In genomic region chr11:69558756-69559155, GRCm38 (mm10) we compare ENCODE assay signal across 11 mouse cellular contexts. TPM values are rescaled to one million over a fixed set of nuclear protein-coding genes. Genes with fewer than 3 reads are reported as not detected.
A peak's percentile ranks its signal among the peaks of the same experiment; 100 is the strongest.
DNase-seq lines count a peak whose midpoint lies in the region; ATAC-seq lines count a peak whose summit lies in the region.
"Had no signal": no experiment of that assay in that cellular context is flagged by ENCODE, and none has a peak within 500 bp of the region (broad histone marks: within the 10 kb centered on the region; RNA-seq: fewer than 3 reads in every experiment).

No protein-coding gene starts in this region.

- H3K9me3 ChIP-seq in kidney, embryonic 14.5 days (ENCODE audit: control insufficient read depth, low read length) = no peaks in the 10 kb centered on the region
- H3K9me3 ChIP-seq in heart, embryonic 15.5 days (replicated peaks) = no peaks in the 10 kb centered on the region
- H3K9me3 ChIP-seq in neural tube, embryonic 14.5 days (ENCODE audit: control insufficient read depth, low read length) = no peaks in the 10 kb centered on the region
- H3K9me3 ChIP-seq: liver, embryonic 15.5 days had no signal

- H3K27ac ChIP-seq in kidney, embryonic 14.5 days (ENCODE audit: low read depth, low read length) = no peak overlapping the region
- H3K27ac ChIP-seq in heart, embryonic 15.5 days = peak overlapping the region; percentile 97
- H3K27ac ChIP-seq in neural tube, embryonic 14.5 days (ENCODE audit: low read depth, low read length) = no peak overlapping the region
- H3K27ac ChIP-seq: liver, embryonic 15.5 days had no signal

- peak overlapping the region; percentile 69 for H3K4me3 ChIP-seq in kidney, embryonic 14.5 days (ENCODE audit: low read length)
- peak overlapping the region; percentile 73 for H3K4me3 ChIP-seq in heart, embryonic 15.5 days
- H3K4me3 ChIP-seq in neural tube, embryonic 14.5 days (ENCODE audit: low read depth, low read length) = peak overlapping the region; percentile 87
- H3K4me3 ChIP-seq: liver, embryonic 15.5 days had no signal

- H3K36me3 ChIP-seq in kidney, embryonic 14.5 days (ENCODE audit: control insufficient read depth, insufficient read depth, low read length) = peaks cover 22% of the 10 kb centered on the region
- peaks cover 13% of the 10 kb centered on the region; the same call in 1 of the 2 replicates for H3K36me3 ChIP-seq in heart, embryonic 15.5 days
- H3K36me3 ChIP-seq in neural tube, embryonic 14.5 days (ENCODE audit: control insufficient read depth, insufficient read depth, low read length) = peaks cover 7% of the 10 kb centered on the region

- WGBS in kidney, embryonic 14.5 days = 14% methylated on average over 6 of the region's 6 CpGs
- 11% methylated on average over 6 of the region's 6 CpGs for WGBS in heart, embryonic 15.5 days
- WGBS in neural tube, embryonic 14.5 days = 21% methylated on average over 6 of the region's 6 CpGs

- H3K9ac ChIP-seq in kidney, embryonic 14.5 days (ENCODE audit: low read depth, low read length) = peak overlapping the region; percentile 3; the same call in 1 of the 2 replicates
- peak overlapping the region; percentile 88 for H3K9ac ChIP-seq in heart, embryonic 15.5 days
- peak overlapping the region; percentile 88 for H3K9ac ChIP-seq in neural tube, embryonic 14.5 days (replicated peaks; ENCODE audit: low read depth, low read length)
- H3K9ac ChIP-seq: liver, embryonic 15.5 days had no signal

- intact Hi-C loops in left cerebral cortex, postnatal 4 days (cut with DNase I) = no loop called here

- peaks cover 26% of the 10 kb centered on the region for H3K4me1 ChIP-seq in kidney, embryonic 14.5 days (ENCODE audit: control insufficient read depth, insufficient read depth, low read length)
- peaks cover 40% of the 10 kb centered on the region for H3K4me1 ChIP-seq in heart, embryonic 15.5 days (replicated peaks)
- peaks cover 58% of the 10 kb centered on the region for H3K4me1 ChIP-seq in neural tube, embryonic 14.5 days (ENCODE audit: control insufficient read depth, insufficient read depth, low read length)

- peaks cover 5% of the 10 kb centered on the region; the same call in 1 of the 2 replicates for H3K27me3 ChIP-seq in kidney, embryonic 14.5 days (ENCODE audit: control insufficient read depth, insufficient read depth, low read length)
- H3K27me3 ChIP-seq in heart, embryonic 15.5 days = peaks cover 8% of the 10 kb centered on the region; the same call in 1 of the 2 replicates
- H3K27me3 ChIP-seq in neural tube, embryonic 14.5 days (ENCODE audit: control insufficient read depth, insufficient read depth, low read length) = no peaks in the 10 kb centered on the region; the same call in 1 of the 2 replicates
- H3K27me3 ChIP-seq: CH12.LX had no signal

- H3K4me2 ChIP-seq in kidney, embryonic 14.5 days (replicated peaks; ENCODE audit: low read depth, low read length) = peak overlapping the region; percentile 99
- peak overlapping the region; percentile 97 for H3K4me2 ChIP-seq in heart, embryonic 15.5 days
- H3K4me2 ChIP-seq in neural tube, embryonic 14.5 days (ENCODE audit: low read depth, low read length) = peak overlapping the region; percentile 91

- no peak for ATAC-seq in kidney, embryonic 14.5 days (ENCODE audit: low FRiP score, low TSS enrichment)
- no peak for ATAC-seq in heart, embryonic 15.5 days (replicated peaks; ENCODE audit: insufficient number of reproducible peaks, insufficient read depth, low FRiP score, low read depth)
- ATAC-seq in neural tube, embryonic 14.5 days (ENCODE audit: low read depth) = no peak
- ATAC-seq in megakaryocyte, adult 5-6 weeks (ENCODE audit: poor library complexity, severe bottlenecking) = no peak

- DNase-seq in kidney, adult 18-20 months = no peak
- peak; percentile 24 to 52 for DNase-seq in kidney, postnatal 36 days
- DNase-seq in urinary bladder, postnatal 25 days (ENCODE audit: low spot score) = no peak
- DNase-seq in left cerebral cortex, postnatal 4 days = no peak
- DNase-seq: adrenal gland, adult 2 months had no signal

RNA-seq across cellular contexts. Expression of gene Efnb3, which starts 1.2 kb away (rescaled TPM):
- polyA plus RNA-seq in kidney, embryonic 14.5 days (2014; fragmentation: Nextera tagmentation; extraction: Ambion mirVana) = 3.9 and 9.0 TPM in 2 replicates
- 53.8 and 59.7 TPM in 2 replicates for polyA plus RNA-seq in heart, embryonic 15.5 days (2015; fragmentation: Nextera tagmentation; extraction: Ambion mirVana)
- polyA plus RNA-seq in neural tube, embryonic 14.5 days (2014; fragmentation: Nextera tagmentation; extraction: Ambion mirVana) = 23.2 and 35.6 TPM in 2 replicates
- 0.11 TPM in 1 of 2 replicates, not detected in the other for total RNA-seq in megakaryocyte, adult 5-6 weeks (2015)
- total RNA-seq in megakaryocyte, adult 5-6 weeks (2017) = 0.45 TPM in 1 of 2 replicates, not detected in the other
- total RNA-seq in left cerebral cortex, postnatal 4 days (2021) = 100 to 1,000 TPM; 180 to 225 TPM

RNA-seq across cellular contexts. Expression of gene Dnah2, which starts 9.8 kb away (rescaled TPM):
- 0.87 and 1.5 TPM in 2 replicates for polyA plus RNA-seq in kidney, embryonic 14.5 days (2014; fragmentation: Nextera tagmentation; extraction: Ambion mirVana)
- 0.21 and 0.42 TPM in 2 replicates for polyA plus RNA-seq in heart, embryonic 15.5 days (2015; fragmentation: Nextera tagmentation; extraction: Ambion mirVana)
- 5.7 and 6.9 TPM in 2 replicates for polyA plus RNA-seq in neural tube, embryonic 14.5 days (2014; fragmentation: Nextera tagmentation; extraction: Ambion mirVana)
- total RNA-seq in megakaryocyte, adult 5-6 weeks (2015) = 0.54 and 1.8 TPM in 2 replicates
- total RNA-seq in megakaryocyte, adult 5-6 weeks (2017) = 2.1 and 8.0 TPM in 2 replicates
- 1 to 10 TPM; 9.3 to 9.7 TPM for total RNA-seq in left cerebral cortex, postnatal 4 days (2021)

RNA-seq across cellular contexts. Expression of gene Wrap53, which starts 21.3 kb away (rescaled TPM):
- 26.9 and 31.9 TPM in 2 replicates for polyA plus RNA-seq in kidney, embryonic 14.5 days (2014; fragmentation: Nextera tagmentation; extraction: Ambion mirVana)
- 13.3 and 17.0 TPM in 2 replicates for polyA plus RNA-seq in heart, embryonic 15.5 days (2015; fragmentation: Nextera tagmentation; extraction: Ambion mirVana)
- polyA plus RNA-seq in neural tube, embryonic 14.5 days (2014; fragmentation: Nextera tagmentation; extraction: Ambion mirVana) = 17.3 and 20.8 TPM in 2 replicates
- 11.8 and 12.2 TPM in 2 replicates for total RNA-seq in megakaryocyte, adult 5-6 weeks (2015)
- total RNA-seq in megakaryocyte, adult 5-6 weeks (2017) = 5.3 and 5.9 TPM in 2 replicates
- 1 to 10 TPM; 8.5 to 8.6 TPM for total RNA-seq in left cerebral cortex, postnatal 4 days (2021)

RNA-seq across cellular contexts. Expression of gene Trp53, which starts 21.4 kb away (rescaled TPM):
- polyA plus RNA-seq in kidney, embryonic 14.5 days (2014; fragmentation: Nextera tagmentation; extraction: Ambion mirVana) = 214 and 219 TPM in 2 replicates
- 59.4 and 88.1 TPM in 2 replicates for polyA plus RNA-seq in heart, embryonic 15.5 days (2015; fragmentation: Nextera tagmentation; extraction: Ambion mirVana)
- 54.6 and 68.8 TPM in 2 replicates for polyA plus RNA-seq in neural tube, embryonic 14.5 days (2014; fragmentation: Nextera tagmentation; extraction: Ambion mirVana)
- total RNA-seq in megakaryocyte, adult 5-6 weeks (2015) = 59.2 and 64.7 TPM in 2 replicates
- 21.8 and 28.3 TPM in 2 replicates for total RNA-seq in megakaryocyte, adult 5-6 weeks (2017)
- 10 to 100 TPM; 38.0 to 39.1 TPM for total RNA-seq in left cerebral cortex, postnatal 4 days (2021)

RNA-seq across cellular contexts. Expression of gene Atp1b2, which starts 47.0 kb away (rescaled TPM):
- polyA plus RNA-seq in kidney, embryonic 14.5 days (2014; fragmentation: Nextera tagmentation; extraction: Ambion mirVana) = 7.6 and 11.4 TPM in 2 replicates
- polyA plus RNA-seq in heart, embryonic 15.5 days (2015; fragmentation: Nextera tagmentation; extraction: Ambion mirVana) = 24.2 and 24.5 TPM in 2 replicates
- 66.6 and 99.6 TPM in 2 replicates for polyA plus RNA-seq in neural tube, embryonic 14.5 days (2014; fragmentation: Nextera tagmentation; extraction: Ambion mirVana)
- total RNA-seq in megakaryocyte, adult 5-6 weeks (2015) = 0.91 and 2.2 TPM in 2 replicates
- 0.26 and 0.45 TPM in 2 replicates for total RNA-seq in megakaryocyte, adult 5-6 weeks (2017)
- total RNA-seq in left cerebral cortex, postnatal 4 days (2021) = 100 to 1,000 TPM; 166 to 200 TPM
- total RNA-seq: CH12.LX had no signal

Comparison
In these comparisons a context has a peak if more than half of its experiments do, and no peak if none do; other contexts are left out.
1. DNase-seq: peak in kidney, postnatal 36 days (2 of 2); none in kidney, adult 18-20 months (single experiment), urinary bladder, postnatal 25 days (single experiment) and left cerebral cortex, postnatal 4 days (single experiment).
2. H3K9ac ChIP-seq: peak in every context shown above with its lines; median percentile 88 in heart, embryonic 15.5 days; 88 in neural tube, embryonic 14.5 days; 3 in kidney, embryonic 14.5 days.
3. Peak in every context shown above with its lines, with median percentiles within 50 percentile points of each other: H3K4me2 ChIP-seq and H3K4me3 ChIP-seq.